Mouse (Mus musculus) gastrocnemius, postnatal 10 days (tissue): ENCODE measurements around the gene Olfr693. TPM values are rescaled to one million over a fixed set of nuclear protein-coding genes. Genes with fewer than 3 reads are reported as not detected.
"Not testable (repeated sequence)": the region's sequence is repeated elsewhere in the genome, so short reads cannot be mapped to it uniquely, and the experiment has no call there.

Experiments
- DNase-seq: peaks from one replicate; pipeline ENCODE4 v3.0.0; 2021; ENCODE audit warnings: mixed read lengths
- long read RNA-seq, 2 experiments: library from polyadenylated mRNA; stranded (forward); transcript quantifications; one replicate each; pipeline ENCODE4 v2.0.0; 2021
- total RNA-seq, 2 experiments: library from RNA; stranded (reverse); gene quantifications; 2 replicates each; pipeline ENCODE4 v1.2.3; 2021

The Olfr693 gene
- total RNA-seq: not detected
- long read RNA-seq, experiment 1: 0 reads
- long read RNA-seq, experiment 2: 0 reads

DNA sequence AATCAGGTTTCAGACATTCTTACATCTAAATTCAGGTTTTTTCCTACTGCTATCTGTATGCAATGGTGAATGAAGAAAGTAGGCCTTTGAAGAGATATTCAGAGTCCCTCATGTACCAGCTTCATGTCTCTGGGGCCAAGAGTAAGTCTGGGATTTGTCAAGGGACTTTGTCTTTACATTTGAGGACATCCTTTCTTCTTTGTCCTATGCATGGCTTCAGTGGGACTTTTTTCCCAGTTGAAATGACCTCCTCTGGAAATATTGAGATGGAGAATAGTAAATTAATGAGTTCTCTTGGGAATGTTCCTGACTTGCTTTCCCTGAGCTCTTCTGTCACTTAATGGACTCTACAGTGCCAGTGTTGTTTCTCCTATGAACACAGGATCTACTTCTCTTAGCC lies at the start of gene Olfr693:
TSS of gene Olfr693 (minus strand) at position 101 of the 400 bp plus-strand sequence.
- no peak for DNase-seq

DNA sequence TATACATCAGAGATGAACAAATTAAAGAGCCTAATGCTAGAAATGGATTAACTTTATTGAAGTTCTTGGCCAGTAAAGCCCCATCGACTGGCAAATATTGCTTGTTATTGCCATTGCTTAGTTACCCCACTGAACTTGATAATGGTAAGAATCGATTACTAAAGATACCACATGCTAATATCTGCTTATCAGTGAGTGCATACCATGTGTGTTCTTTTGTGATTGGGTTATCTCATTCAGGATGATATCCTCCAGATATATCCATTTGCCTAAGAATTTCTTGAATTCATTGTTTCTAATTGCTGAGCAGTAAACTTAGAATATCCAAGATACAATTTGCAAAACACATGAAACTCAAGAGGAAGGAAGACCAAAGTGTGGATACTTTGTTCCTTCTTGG lies 45.3 kb upstream of the Olfr693 start:
- DNase-seq: not testable (repeated sequence)

DNA sequence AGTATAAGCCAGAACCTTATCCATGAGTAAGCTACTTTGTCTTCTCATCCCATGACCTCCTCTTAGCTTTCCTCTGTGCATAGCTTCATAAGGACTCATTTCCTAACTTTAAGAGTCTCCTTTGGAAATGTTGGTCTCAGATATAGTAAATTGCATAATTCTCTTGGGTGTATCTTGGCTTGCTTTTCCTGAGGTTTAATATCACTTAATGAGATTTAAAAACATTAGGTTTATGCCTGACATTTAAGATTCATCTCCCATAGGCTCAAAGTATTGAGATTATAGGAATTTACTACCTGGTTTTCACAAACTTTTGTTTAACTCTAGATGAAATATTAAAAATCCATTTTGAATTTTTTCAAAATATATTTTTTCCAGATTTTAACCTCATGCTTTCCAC lies 35.9 kb upstream of the Olfr693 start, which contains the start of gene Olfr695:
TSS of gene Olfr695 (minus strand) at position 101 of the 400 bp plus-strand sequence.
- DNase-seq: no peak

DNA sequence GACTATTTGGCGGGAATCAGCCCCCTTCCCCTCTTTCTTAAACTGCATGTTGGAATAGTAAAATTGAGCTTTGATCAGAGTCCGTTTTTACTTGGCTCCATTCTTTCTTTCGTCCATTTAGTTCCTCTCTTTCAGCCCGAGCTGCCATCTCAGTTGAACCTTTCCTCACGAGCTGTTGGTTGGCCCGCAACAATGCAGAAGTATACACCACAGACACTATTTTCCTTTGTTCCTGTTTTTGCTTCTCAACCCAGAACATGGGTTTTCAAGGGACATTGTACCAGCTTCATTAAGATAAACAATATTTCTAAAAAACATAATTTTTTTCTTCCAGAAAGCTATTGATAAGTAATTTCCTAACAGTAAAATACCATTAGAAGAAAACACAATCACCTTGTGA lies 31.1 kb upstream of the Olfr693 start:
- DNase-seq: no peak

DNA sequence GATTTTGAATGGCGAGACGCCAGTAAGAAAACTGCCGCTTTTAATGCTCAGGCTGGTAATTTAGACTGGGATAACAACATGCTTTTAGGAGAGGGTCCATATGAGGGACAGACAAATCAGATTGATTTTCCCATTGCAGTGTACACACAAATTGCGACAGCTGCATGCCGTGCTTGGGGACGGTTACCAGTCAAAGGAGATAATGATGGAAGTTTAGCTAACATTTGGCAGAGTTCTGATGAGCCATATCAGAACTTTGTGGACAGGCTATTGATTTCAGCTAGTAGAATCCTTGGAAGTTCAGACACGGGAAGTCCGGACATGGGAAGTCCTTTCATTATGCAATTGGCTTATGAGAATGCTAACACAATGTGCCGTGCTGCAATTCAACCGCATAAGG lies 27.3 kb upstream of the Olfr693 start:
- DNase-seq: not testable (repeated sequence)

DNA sequence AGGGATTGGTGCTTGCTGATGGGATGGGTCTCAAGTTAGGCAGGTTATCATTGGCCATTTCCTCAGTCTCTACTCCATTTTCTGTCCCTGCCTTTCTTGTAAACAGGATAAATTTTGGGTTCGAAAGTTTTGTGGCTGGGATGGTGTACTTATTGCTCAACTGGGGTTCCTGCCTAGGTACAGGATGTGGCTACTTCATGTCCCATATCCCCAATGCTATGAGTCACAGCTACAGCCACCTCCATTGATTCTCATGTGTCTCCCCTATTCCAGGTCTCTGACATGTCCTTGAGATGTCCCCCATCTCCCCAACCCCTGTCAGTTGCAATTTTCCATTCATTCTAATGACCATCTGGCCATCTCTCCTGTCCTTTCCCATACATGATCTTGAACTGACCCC lies 16.5 kb upstream of the Olfr693 start:
- no peak for DNase-seq

DNA sequence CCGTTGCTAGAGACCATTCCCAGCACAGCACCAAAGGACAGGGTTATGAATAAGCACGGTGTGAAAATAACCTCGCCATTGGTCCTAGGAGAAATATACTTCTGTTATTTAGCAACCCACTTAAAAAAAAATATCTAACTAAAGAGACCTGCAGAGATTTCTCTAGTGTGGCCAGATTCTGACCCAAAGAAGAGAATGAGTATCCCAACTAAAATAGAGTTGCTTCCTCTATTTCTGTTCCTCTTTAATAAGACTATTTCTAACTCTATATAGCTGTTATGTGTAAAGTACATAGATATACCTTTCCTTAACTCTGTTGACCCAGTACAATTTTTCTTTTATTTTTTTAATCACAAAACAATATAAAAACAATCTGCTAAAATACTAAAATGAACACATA lies 12.6 kb upstream of the Olfr693 start:
- DNase-seq: no peak

DNA sequence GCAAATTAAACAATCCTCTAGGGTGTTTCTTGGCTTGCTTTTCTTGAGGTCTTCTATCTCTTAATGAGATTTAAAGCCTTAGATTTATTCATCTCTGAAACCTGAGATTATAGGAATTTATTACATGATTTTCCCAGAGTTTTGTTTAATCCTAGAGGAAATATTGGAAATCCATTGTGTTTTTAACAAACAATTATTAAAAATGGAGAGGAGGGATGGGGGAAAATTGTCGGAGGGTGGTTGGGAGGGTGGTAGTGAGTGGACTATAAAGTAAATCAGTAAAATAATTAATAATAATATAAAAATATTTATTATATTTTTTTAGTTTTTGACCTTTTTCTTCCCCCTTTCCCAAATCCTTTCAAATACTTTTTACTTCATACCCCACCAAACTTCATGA lies 11.3 kb upstream of the Olfr693 start, which contains the start of gene Olfr694:
TSS of gene Olfr694 (minus strand) at position 101 of the 400 bp plus-strand sequence.
- no peak for DNase-seq

DNA sequence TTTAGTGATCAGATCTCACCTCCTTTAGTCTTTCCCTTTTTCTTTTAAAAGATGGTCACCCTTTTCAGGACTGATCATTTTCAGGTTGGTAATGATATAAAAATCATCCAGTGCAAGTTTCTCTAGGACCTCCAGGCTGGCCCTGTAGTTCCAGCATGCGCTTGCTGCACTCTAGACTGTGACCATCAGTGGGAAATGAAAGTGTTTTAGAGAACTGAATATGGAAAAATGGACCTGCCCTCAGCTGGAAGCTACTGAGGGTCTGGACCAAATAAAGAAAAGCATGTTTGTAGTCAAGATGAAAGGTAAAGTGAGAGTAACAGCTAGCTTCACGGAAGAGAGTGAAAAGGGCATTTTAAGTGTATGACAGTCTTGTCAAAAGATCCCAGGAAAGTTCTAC lies 5.0 kb upstream of the Olfr693 start:
- DNase-seq: no peak

DNA sequence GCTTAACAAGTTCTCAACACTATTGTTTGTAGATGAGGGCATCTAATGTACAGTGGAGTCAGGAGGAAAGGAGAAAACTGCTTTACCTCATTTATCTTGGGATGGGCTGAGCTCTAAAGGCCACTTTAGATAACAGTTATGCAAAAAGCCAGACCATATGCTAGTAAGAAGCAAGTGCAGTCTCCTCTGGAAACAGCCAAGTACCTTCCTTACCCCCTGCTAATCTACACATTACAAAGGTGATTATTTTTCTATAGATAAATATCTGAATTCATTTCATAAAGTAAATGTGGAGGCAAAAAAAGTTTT lies 28.1 kb downstream of the Olfr693 start:
- no peak for DNase-seq

DNA sequence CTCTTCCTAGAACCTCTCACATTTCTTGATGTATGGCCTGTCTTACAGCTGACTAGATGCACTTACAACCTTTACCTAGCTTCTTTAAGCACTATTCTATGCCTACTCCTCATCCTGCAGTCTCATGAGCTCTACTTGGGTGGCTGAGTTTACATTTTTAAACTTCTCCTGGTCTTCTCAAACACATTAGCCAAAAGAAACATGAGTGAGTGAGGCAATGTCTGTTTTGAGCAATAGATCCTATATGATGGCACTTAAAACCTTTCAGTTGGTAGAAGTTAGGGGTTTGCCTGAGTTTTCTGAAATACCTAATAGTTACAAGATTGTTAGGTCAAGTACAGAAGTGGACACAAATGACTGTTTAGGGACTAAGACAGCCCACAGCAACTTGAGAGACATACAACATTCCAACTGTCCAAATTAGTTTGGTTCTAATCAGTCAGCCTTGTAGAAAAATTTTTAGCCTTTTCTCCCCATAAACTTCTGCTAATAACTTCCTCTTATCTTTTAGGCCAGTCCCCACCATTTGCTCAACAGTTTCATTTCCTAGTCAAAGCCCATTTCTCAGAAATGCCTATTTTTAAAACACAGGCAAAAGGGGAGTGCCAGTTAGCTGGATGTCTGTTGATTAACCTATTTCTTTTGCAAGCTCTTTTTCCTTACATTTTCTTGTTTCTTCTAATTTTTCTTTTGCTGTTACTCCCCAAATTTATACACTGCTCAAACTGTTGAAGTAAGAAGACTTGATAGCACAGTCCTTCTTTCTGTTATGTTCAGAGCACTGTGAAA lies 28.6 kb downstream of the Olfr693 start:
- DNase-seq: no peak

DNA sequence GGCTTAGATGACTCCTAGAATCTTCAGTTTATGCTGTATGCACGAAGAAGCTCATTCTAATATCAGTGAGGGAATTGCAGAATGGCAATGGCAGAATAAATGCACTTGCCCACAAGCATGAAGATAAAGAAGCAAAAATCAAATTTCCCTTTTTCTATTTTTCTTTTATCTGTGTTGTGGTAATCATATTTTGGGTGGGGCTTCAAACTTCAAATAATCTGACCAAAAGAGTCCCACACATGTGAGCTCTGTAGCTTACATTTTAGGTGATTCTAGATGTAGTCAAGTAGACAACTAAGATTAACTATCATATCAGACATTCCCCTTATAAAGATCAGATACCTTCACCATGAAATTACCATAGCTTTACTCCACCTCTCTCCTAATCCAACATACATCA lies 30.6 kb downstream of the Olfr693 start:
- DNase-seq: no peak

DNA sequence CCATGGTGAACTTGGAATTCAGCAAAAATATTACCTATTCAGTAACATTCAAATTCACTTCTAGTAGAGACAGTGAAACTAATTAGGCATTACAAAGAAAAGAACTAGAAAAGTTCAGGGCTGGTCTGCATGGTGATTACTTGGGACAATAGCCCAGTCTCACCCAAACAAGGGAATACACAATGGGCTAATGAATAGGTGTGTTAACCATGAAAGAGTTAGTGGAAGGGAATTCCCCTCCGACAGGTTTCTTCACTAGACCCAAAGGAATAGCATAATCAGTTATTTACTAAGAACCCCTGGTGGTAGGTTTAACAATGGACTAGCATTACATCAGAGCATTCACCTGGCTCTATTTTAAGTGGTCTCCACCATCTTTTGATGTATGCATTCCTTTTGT lies 35.1 kb downstream of the Olfr693 start:
- DNase-seq: no peak

DNA sequence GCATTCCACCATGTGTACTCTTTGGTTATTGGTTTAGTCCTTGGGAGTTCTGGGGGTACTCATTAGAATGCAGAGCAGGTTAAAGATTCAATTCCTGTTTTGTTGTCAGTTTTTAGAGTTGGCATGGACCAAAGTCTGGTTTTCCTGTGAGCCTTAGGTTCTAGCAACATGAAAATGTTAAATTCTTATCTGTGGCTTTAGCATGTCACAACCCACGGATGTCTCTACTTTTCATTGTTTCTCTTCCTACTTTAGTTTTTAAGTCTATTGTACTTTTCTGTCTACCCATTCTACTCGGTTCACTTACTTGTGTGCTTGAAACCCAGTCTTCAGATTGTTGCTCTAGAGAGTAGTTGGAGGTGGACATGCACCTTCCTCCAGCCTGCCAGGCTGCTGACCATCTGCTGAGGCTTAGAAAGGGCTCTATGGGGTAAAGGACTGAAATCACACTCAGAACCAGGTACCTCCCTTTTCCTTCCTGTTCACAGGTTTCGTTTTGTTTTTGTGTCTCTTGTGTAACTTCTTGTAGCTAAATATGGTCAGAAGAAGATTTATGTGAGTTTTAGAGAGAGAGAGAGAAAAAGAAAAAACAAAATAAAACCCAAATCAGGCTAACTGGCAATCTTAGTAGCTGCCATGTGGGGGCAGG lies 36.0 kb downstream of the Olfr693 start:
- no peak for DNase-seq

DNA sequence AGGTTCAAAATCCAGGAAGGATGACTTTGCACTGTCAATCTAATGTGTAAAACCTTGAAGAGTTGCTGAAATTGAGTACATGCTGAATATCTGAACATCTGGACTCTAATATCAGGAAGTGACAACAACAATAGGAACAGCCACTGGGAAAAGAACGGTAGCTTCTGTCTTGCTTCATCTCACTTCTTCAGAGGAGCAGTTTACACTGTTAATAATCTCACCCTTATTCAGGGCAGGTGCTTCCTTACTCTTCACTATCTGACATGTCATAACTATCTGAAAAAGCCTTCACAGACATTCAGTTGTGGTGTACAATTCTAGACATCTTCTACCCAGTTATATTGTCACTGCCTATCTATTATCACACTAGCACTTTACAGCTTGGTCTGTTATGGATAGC lies 39.5 kb downstream of the Olfr693 start:
- no peak for DNase-seq

DNA sequence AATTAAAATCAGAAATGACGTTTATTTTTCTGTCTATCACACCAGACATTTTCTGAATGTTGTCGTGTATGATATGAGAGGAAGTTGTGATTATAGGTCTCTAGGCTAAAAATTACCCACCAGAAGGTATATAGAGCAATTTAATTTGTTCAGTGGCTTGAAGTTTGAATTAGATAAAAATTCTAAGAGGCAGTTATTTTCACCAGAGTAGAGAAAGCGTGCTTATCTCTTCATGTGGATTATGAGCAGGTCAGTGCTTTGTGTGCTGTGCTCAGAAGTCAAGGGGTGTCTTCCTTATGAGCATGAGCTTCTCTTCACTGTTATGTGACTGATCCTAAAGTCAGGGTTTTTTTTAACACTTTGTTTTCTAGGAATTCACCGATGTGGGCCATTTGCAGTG lies 44.8 kb downstream of the Olfr693 start:
- DNase-seq: no peak

Other genes starting within 250 kb of the Olfr693 start
- not detected for gene Olfr694, start 11.2 kb upstream of the Olfr693 start, total RNA-seq
- not detected for gene Olfr695, start 35.8 kb upstream of the Olfr693 start, total RNA-seq
- not detected for gene Olfr697, start 61.9 kb upstream of the Olfr693 start, total RNA-seq
- not detected for gene Olfr698, start 74.8 kb upstream of the Olfr693 start, total RNA-seq
- gene Olfr699, start 112.6 kb upstream of the Olfr693 start, total RNA-seq: not detected
- gene Olfr700, start 128.2 kb upstream of the Olfr693 start, total RNA-seq: not detected
- not detected for gene Olfr701, start 133.5 kb upstream of the Olfr693 start, total RNA-seq
- gene Olfr702, start 153.3 kb upstream of the Olfr693 start, total RNA-seq: not detected
- not detected for gene Olfr703, start 162.8 kb upstream of the Olfr693 start, total RNA-seq
- not detected for gene Olfr704, start 182.6 kb upstream of the Olfr693 start, total RNA-seq
- gene Olfr705, start 196.3 kb upstream of the Olfr693 start, total RNA-seq: not detected
- gene Olfr706, start 207.6 kb upstream of the Olfr693 start, total RNA-seq: not detected
- not detected for gene Olfr707, start 220.7 kb upstream of the Olfr693 start, total RNA-seq
- gene Olfr1532-ps1, start 227.4 kb upstream of the Olfr693 start, total RNA-seq: not detected